Mouse (Mus musculus) liver, embryonic 14.5 days (tissue): Measurements from ENCODE around the gene Galnt17. TPM values are rescaled to one million over a fixed set of nuclear protein-coding genes. Genes with fewer than 3 reads are reported as not detected.

ENCODE experiments used
- ATAC-seq: fragments of 200-750 bp; cut with Nextera tagmentation; 2 replicates; pipeline ENCODE4 v1.8.0; 2017; ENCODE audit warnings: moderate number of reproducible peaks, mild to moderate bottlenecking, moderate library complexity; ENCODE audit not compliant: insufficient read depth
- DNase-seq, 3 experiments: peaks; one replicate each; pipeline ENCODE4 v3.0.0-alpha.2; 2012 to 2013; ENCODE audit warnings: low read depth in 3 of 3, low spot score in 3 of 3
- H3K27ac ChIP-seq: fragments of 300-500 bp; sonication (generic); 2 replicates; pipeline ENCODE4 v1.5.1; 2014; ENCODE audit warnings: moderate library complexity, mild to moderate bottlenecking, control low read depth, inconsistent platforms
- H3K27me3 ChIP-seq: fragments of 300-500 bp; sonication (generic); 2 replicates; pipeline ENCODE4 v1.6.1; 2014; ENCODE audit warnings: mild to moderate bottlenecking, low read length, moderate library complexity; ENCODE audit not compliant: control insufficient read depth, insufficient read depth
- H3K36me3 ChIP-seq: fragments of 300-500 bp; sonication (generic); replicated peaks from 2 replicates; pipeline ENCODE4 v1.6.1; 2014; ENCODE audit warnings: low read depth; ENCODE audit not compliant: control insufficient read depth, insufficient read depth
- H3K4me1 ChIP-seq, 2 experiments: fragments of 200-500 bp in 1 of 2; fragments of 300-500 bp in 1 of 2; sonication (generic) in 1 of 2; replicated peaks; 2 replicates each; pipeline ENCODE4 v1.6.1; 2012 to 2014; ENCODE audit warnings: antibody characterized with exemption in 1 of 2, inconsistent platforms in 1 of 2, low read length in 1 of 2; ENCODE audit not compliant: control insufficient read depth in 2 of 2, insufficient read depth in 2 of 2
- H3K4me2 ChIP-seq: fragments of 300-500 bp; sonication (generic); 2 replicates; pipeline ENCODE4 v1.6.1; 2014; ENCODE audit warnings: low read depth, mild to moderate bottlenecking, control low read depth, moderate library complexity
- H3K4me3 ChIP-seq, 2 experiments: fragments of 200-500 bp in 1 of 2; fragments of 300-500 bp in 1 of 2; sonication (generic) in 1 of 2; 2 replicates each; pipeline ENCODE4 v1.5.1; 2012 to 2014; ENCODE audit warnings: low read depth in 2 of 2, low read length in 2 of 2, mild to moderate bottlenecking in 2 of 2, control low read depth in 1 of 2, inconsistent platforms in 1 of 2, moderate library complexity in 1 of 2; ENCODE audit not compliant: insufficient read depth in 1 of 2
- H3K9ac ChIP-seq: fragments of 300-500 bp; sonication (generic); replicated peaks from 2 replicates; pipeline ENCODE4 v1.6.1; 2014; ENCODE audit warnings: mild to moderate bottlenecking, control low read depth, moderate library complexity
- H3K9me3 ChIP-seq: fragments of 300-500 bp; sonication (generic); 2 replicates; pipeline ENCODE4 v1.6.1; 2016; ENCODE audit warnings: low read length, mixed read lengths; ENCODE audit not compliant: control insufficient read depth
- CTCF ChIP-seq: IDR thresholded peaks from 2 replicates; pipeline ENCODE4 v1.5.1; 2016; ENCODE audit warnings: antibody characterized with exemption, low read depth, control low read depth
- EP300 ChIP-seq: IDR thresholded peaks from 2 replicates; pipeline ENCODE4 v1.6.1; 2016; ENCODE audit warnings: antibody characterized with exemption, low read depth
- WGBS: fragments of 180-500 bp; shearing (Covaris S2); extraction: QIAGEN DNeasy Blood & Tissue Kit; methylation state at CpG from one replicate; pipeline ENCODE4 v1.1.7; 2014; ENCODE audit not compliant: insufficient replicate concordance; 5-methylcytosine and 5-hydroxymethylcytosine counted together
- polyA plus RNA-seq, 2 experiments: library from polyadenylated mRNA; depleted of rRNA in 1 of 2; stranded (reverse) in 1 of 2; unstranded in 1 of 2; fragments of >200 nt; fragmentation: Nextera tagmentation in 1 of 2; extraction: Ambion mirVana in 1 of 2; gene quantifications; 2 replicates each; pipeline versions ENCODE4 v1.2.1 to v1.2.3; 2012 to 2014

The Galnt17 gene
- polyA plus RNA-seq, 2 experiments: 0.02 TPM; not detected in 1

- ATAC-seq: no peak
- no peaks in the 10 kb centered on the region for H3K9me3 ChIP-seq
- TF ChIP-seq EP300 (no peak), CTCF (peak; percentile 51)
- no peak for DNase-seq
- no peak overlapping the region for H3K4me3 ChIP-seq
- H3K27ac ChIP-seq: no peak overlapping the region
- H3K4me2 ChIP-seq: no peak overlapping the region
- no peaks in the 10 kb centered on the region for H3K4me1 ChIP-seq
- 54% methylated on average over 3 of the region's 3 CpGs for WGBS
- no peaks in the 10 kb centered on the region for H3K27me3 ChIP-seq
- H3K9ac ChIP-seq: no peak overlapping the region
- no peaks in the 10 kb centered on the region for H3K36me3 ChIP-seq
Observed at GRCm38 (mm10) chr5:131007871-131008505, 300.3 kb downstream of the Galnt17 start.

DNA sequence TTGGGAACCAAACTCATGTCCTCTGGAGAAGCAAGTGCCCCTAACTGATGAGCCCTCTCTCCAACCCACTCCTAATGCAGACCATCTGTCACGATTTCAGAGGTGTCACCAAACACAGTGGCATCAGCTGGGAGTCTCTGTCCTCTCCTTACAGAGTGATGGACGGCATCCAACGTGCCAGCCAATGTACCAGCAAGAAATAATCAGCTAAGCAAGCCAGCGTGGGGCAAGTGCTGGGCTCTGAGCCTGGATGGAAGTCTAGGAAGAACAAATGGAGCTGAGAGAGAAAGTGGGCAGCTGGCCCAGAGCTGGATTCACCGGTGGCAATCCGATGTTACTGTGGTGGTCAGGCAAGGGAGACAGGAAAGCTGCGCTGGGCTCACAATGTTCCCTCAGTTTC lies 301.1 kb downstream of the Galnt17 start:
- Histone ChIP-seq H3K4me3 (no peak overlapping the region), H3K4me2 (no peak overlapping the region), H3K27ac (no peak overlapping the region), H3K36me3 (no peaks in the 10 kb centered on the region), H3K9ac (no peak overlapping the region), H3K4me1 (no peaks in the 10 kb centered on the region), H3K9me3 (no peaks in the 10 kb centered on the region; the same call in 1 of the 2 replicates), H3K27me3 (no peaks in the 10 kb centered on the region)
- no peak for DNase-seq
- TF ChIP-seq EP300 (no peak), CTCF (no peak)
- ATAC-seq: no peak
- WGBS: 52% methylated on average over 7 of the region's 7 CpGs

DNA sequence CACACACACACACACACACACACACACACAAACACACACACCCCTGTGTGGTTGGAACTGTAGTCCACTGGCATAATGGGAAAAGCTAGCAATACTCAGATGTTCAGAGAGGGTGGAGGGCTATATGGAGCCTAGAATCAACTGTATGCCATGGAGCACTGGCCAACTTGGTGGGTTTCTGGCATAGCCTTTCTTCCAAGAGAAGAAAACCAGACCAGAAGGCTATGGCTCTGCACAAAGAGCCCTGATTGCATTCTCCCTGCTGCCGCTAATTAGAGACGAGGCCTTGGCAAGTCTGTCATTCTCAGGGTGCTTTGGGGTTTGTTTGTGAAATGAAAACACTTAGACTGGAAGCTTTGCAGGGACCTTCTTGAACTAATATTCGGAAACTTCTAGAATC lies 301.8 kb downstream of the Galnt17 start:
- H3K4me3 ChIP-seq: no peak overlapping the region
- 73% methylated on average over 3 of the region's 3 CpGs for WGBS
- H3K27ac ChIP-seq: no peak overlapping the region
- H3K4me2 ChIP-seq: no peak overlapping the region
- H3K27me3 ChIP-seq: no peaks in the 10 kb centered on the region
- ATAC-seq: no peak
- no peaks in the 10 kb centered on the region; the same call in 1 of the 2 replicates for H3K9me3 ChIP-seq
- H3K4me1 ChIP-seq: no peaks in the 10 kb centered on the region
- H3K9ac ChIP-seq: no peak overlapping the region
- H3K36me3 ChIP-seq: no peaks in the 10 kb centered on the region
- DNase-seq: no peak
- TF ChIP-seq EP300 (no peak), CTCF (no peak)

- ATAC-seq (no peak), DNase-seq (no peak)
- Histone ChIP-seq H3K4me3 (no peak overlapping the region), H3K4me1 (no peaks in the 10 kb centered on the region), H3K9me3 (no peaks in the 10 kb centered on the region; the same call in 1 of the 2 replicates), H3K27me3 (no peaks in the 10 kb centered on the region), H3K27ac (no peak overlapping the region), H3K4me2 (no peak overlapping the region), H3K36me3 (no peaks in the 10 kb centered on the region), H3K9ac (no peak overlapping the region)
- 51% methylated on average over 2 of the region's 2 CpGs for WGBS
- no peak for TF ChIP-seq CTCF
- no peak for TF ChIP-seq EP300
Observed at GRCm38 (mm10) chr5:131000572-131000971, 307.7 kb downstream of the Galnt17 start.

- DNase-seq: no peak
- ATAC-seq: no peak
- Histone ChIP-seq H3K4me3 (no peak overlapping the region), H3K4me1 (no peaks in the 10 kb centered on the region), H3K27ac (no peak overlapping the region), H3K9ac (no peak overlapping the region), H3K4me2 (no peak overlapping the region), H3K27me3 (no peaks in the 10 kb centered on the region), H3K9me3 (no peaks in the 10 kb centered on the region; the same call in 1 of the 2 replicates), H3K36me3 (no peaks in the 10 kb centered on the region)
- TF ChIP-seq CTCF: no peak
- 61% methylated on average over 8 of the region's 8 CpGs for WGBS
Observed at GRCm38 (mm10) chr5:130979321-130979720, 329.0 kb downstream of the Galnt17 start.
